Mouse (Mus musculus) CH12.LX (cell line): ENCODE results near the gene Itsn1.

Source experiments
- CTCF ChIP-seq, 2 experiments: IDR thresholded peaks in 1 of 2; conservative IDR thresholded peaks in 1 of 2; 2 replicates each; pipeline ENCODE4 v1.5.1; 2011 to 2012; ENCODE audit warnings: low read depth in 2 of 2, low read length in 2 of 2, improper control_type of control experiment in 1 of 2, inconsistent platforms in 1 of 2, mild to moderate bottlenecking in 1 of 2, moderate library complexity in 1 of 2
- EP300 ChIP-seq: IDR thresholded peaks from 2 replicates; pipeline ENCODE4 v1.6.1; 2011; ENCODE audit warnings: low read length, improper control_type of control experiment
- KAT2A ChIP-seq: IDR thresholded peaks from 2 replicates; pipeline ENCODE4 v1.6.1; 2012; ENCODE audit warnings: low read length, improper control_type of control experiment, inconsistent platforms; ENCODE audit not compliant: insufficient replicate concordance
- MEF2A ChIP-seq: IDR thresholded peaks from 2 replicates; pipeline ENCODE4 v1.6.1; 2014; ENCODE audit warnings: low read depth, mild to moderate bottlenecking, inconsistent platforms, low read length, improper control_type of control experiment, borderline replicate concordance
- NELFE ChIP-seq: IDR thresholded peaks from 2 replicates; pipeline ENCODE4 v1.6.1; 2011; ENCODE audit warnings: low read depth, low read length, improper control_type of control experiment
- POLR2A ChIP-seq: IDR thresholded peaks from 2 replicates; pipeline ENCODE4 v1.6.1; 2011; ENCODE audit warnings: low read depth, mild to moderate bottlenecking, improper control_type of control experiment, low read length
- POLR2AphosphoS2 ChIP-seq: IDR thresholded peaks from 2 replicates; pipeline ENCODE4 v1.6.1; 2011; ENCODE audit warnings: low read depth, low read length, improper control_type of control experiment
- RCOR1 ChIP-seq: conservative IDR thresholded peaks from 2 replicates; pipeline ENCODE4 v1.6.1; 2012; ENCODE audit warnings: low read depth, mild to moderate bottlenecking, inconsistent platforms, low read length, improper control_type of control experiment
- SMC3 ChIP-seq: IDR thresholded peaks from 2 replicates; pipeline ENCODE4 v1.6.1; 2011; ENCODE audit warnings: low read depth, low read length, improper control_type of control experiment
- USF2 ChIP-seq: conservative IDR thresholded peaks from 2 replicates; pipeline ENCODE4 v1.6.1; 2011; ENCODE audit warnings: low read depth, low read length, improper control_type of control experiment

DNA sequence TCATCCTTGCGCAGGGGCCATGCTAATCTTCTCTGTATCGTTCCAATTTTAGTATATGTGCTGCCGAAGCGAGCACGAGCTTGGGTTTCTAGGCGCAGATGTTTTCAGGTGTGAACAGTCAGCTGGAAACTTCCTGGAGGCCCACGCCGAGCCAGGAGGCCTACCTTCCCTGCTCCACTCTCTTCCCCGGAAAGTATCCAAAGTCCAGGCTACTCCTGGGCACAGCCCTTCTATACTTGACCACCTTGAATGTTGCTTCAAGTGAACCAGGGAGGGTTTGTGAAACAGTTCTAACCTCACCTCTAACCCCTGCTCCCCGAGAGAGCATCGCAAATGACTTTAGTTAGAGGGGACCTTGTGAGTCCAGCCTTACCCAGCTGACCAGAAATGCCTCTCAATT lies 192.3 kb downstream of the Itsn1 start:
- no peak for TF ChIP-seq POLR2A
- no peak for TF ChIP-seq SMC3
- no peak for TF ChIP-seq NELFE
- TF ChIP-seq USF2: no peak
- no peak for TF ChIP-seq MEF2A
- no peak for TF ChIP-seq RCOR1
- no peak for TF ChIP-seq EP300
- no peak for TF ChIP-seq CTCF (conservative IDR thresholded peaks at IDR 0.05 in 1 of 2, IDR thresholded peaks at IDR 0.05 in 1 of 2; ENCODE audit: low read depth in 2 of 2, low read length in 2 of 2)
- no peak for TF ChIP-seq KAT2A
- TF ChIP-seq POLR2AphosphoS2: no peak
